Mouse (Mus musculus): ENCODE data around the gene Slc48a1. TPM values are rescaled to one million over a fixed set of nuclear protein-coding genes. Genes with fewer than 3 reads are reported as not detected.

The Slc48a1 gene
- polyA plus RNA-seq, 1 experiment: not detected

DNA sequence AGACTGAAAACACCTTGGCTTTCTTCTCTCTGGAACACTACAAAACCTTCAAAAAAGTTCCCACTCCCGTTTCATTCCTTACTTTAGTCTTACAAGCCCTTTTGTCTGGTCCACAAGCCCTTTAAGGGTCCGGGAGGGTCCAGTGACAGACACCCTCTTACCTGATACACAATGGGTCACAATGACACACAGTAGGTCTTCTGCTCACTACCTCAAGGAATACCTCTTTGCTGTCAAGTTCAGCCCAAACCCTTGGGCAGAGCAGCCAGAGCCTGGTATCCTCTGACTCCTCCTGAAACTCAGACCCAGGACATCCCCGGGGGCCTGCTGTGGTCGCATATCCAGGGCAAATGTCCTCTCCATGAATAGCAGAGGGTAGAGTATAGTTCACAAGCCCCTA, 29.4 kb upstream of the Slc48a1 start:
- WGBS: 93% methylated on average over 4 of the region's 4 CpGs
- no peak overlapping the region for H3K4me3 ChIP-seq (ENCODE audit: insufficient read depth, low read depth, low read length)
- no peak overlapping the region for H3K27ac ChIP-seq (ENCODE audit: insufficient read depth, low read depth, low read length)
- no peak for TF ChIP-seq CTCF (IDR thresholded peaks at IDR 0.05; ENCODE audit: insufficient read depth, low read depth, low read length)
- no peak for TF ChIP-seq POLR2A (IDR thresholded peaks at IDR 0.05; ENCODE audit: insufficient read depth, low read depth, low read length)
- peaks cover 36% of the 10 kb centered on the region for H3K4me1 ChIP-seq (ENCODE audit: control insufficient read depth, insufficient read depth, low read length)

DNA sequence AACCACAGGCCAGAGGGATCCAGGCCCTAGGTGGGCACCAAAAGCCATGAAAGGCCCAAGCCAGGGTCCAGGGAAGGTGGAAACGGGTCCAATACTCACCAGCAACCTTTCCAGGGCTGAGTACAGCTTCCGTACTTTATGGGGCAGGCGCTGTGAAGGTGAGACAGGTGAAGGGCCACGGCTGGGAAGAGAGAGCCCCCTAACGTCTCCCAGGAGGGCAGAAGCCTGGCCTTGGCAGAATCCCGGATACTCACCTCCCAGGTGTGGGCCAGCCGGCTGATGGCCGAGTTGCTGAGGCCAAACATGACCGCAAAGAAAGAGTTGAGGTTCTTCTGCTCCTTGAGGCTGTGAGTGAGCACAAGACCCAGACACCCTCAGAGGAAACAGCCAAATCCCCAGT, 28.9 kb upstream of the Slc48a1 start:
- H3K4me3 ChIP-seq (ENCODE audit: insufficient read depth, low read depth, low read length): no peak overlapping the region; the same call in 1 of the 2 replicates
- 0 out of 2 replicates have a peak overlapping the region, but pooled peaks have one; percentile 57 for H3K27ac ChIP-seq (ENCODE audit: insufficient read depth, low read depth, low read length)
- peaks cover 38% of the 10 kb centered on the region for H3K4me1 ChIP-seq (ENCODE audit: control insufficient read depth, insufficient read depth, low read length)
- TF ChIP-seq POLR2A (IDR thresholded peaks at IDR 0.05; ENCODE audit: insufficient read depth, low read depth, low read length) (no peak), CTCF (IDR thresholded peaks at IDR 0.05; ENCODE audit: insufficient read depth, low read depth, low read length) (no peak)
- 96% methylated on average over 9 of the region's 9 CpGs for WGBS

DNA sequence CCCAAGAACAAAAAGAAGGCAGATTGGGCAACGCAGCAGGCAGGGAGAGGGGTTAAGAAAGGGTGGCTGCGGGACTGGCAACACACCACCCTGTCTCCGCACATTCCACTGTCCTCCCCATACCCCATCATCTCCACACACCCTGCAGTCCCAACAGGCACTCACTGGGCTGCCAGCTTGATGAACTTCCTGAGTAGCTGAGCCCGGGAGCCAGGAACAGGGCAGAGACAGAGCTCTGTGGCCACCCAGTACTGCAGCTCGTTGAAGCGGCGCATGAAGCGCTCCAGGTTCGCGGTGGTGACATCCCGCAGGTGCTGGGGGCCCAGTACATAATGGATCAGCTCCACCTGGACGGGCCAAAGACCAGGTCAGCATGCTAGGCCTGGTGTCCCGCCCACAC, 28.5 kb upstream of the Slc48a1 start:
- TF ChIP-seq CTCF (IDR thresholded peaks at IDR 0.05; ENCODE audit: insufficient read depth, low read depth, low read length): no peak
- TF ChIP-seq POLR2A (IDR thresholded peaks at IDR 0.05; ENCODE audit: insufficient read depth, low read depth, low read length): no peak
- WGBS: 88% methylated on average over 13 of the region's 13 CpGs
- Histone ChIP-seq H3K4me1 (ENCODE audit: control insufficient read depth, insufficient read depth, low read length) (peaks cover 37% of the 10 kb centered on the region), H3K27ac (ENCODE audit: insufficient read depth, low read depth, low read length) (peak overlapping the region; percentile 57; the same call in 1 of the 2 replicates), H3K4me3 (ENCODE audit: insufficient read depth, low read depth, low read length) (no peak overlapping the region; the same call in 1 of the 2 replicates)

DNA sequence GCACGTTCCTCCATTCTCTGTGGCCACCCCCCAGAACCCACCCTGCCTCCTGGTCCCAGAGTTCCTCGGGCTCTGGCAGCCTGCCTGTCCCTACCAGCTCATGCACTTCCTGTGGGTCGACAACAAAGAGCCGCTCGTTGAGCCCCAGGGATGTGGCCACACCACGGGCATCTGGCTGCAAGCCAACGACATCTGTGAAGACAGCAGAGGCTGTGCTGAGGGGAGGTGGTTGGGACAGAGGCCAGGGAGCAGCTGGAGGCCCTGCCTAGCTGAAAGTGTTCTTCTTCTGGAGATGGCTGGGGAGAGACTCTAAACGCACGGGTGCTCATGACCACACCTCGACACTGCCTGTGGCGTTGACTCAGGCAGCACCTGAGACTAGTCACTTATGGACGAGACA, 27.6 kb upstream of the Slc48a1 start:
- Histone ChIP-seq H3K4me1 (ENCODE audit: control insufficient read depth, insufficient read depth, low read length) (peaks cover 30% of the 10 kb centered on the region), H3K27ac (ENCODE audit: insufficient read depth, low read depth, low read length) (peak overlapping the region; percentile 57; the same call in 1 of the 2 replicates), H3K4me3 (ENCODE audit: insufficient read depth, low read depth, low read length) (no peak overlapping the region)
- TF ChIP-seq POLR2A (IDR thresholded peaks at IDR 0.05; ENCODE audit: insufficient read depth, low read depth, low read length) (no peak), CTCF (IDR thresholded peaks at IDR 0.05; ENCODE audit: insufficient read depth, low read depth, low read length) (no peak)
- WGBS: 19% methylated on average over 12 of the region's 12 CpGs

DNA sequence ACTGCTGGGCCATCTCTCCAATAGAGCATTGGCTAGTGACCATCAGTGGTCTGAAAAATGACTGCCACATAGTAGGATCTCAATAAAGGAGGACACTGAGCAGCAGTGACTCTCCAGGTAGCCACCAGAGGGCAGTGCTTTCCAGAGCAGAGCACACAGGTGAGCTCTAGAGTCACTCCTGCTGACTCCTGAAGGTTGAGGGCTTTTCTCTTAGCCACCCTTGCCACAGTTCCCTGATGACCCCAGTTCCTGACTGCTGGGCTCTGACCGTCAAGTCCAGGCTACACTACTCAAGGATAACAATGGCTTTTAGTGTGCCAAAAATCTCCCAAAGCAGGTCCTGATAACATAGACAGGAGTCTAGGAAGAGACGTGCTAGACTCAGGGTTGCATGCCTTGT, 26.6 kb upstream of the Slc48a1 start:
- TF ChIP-seq CTCF (IDR thresholded peaks at IDR 0.05; ENCODE audit: insufficient read depth, low read depth, low read length) (no peak), POLR2A (IDR thresholded peaks at IDR 0.05; ENCODE audit: insufficient read depth, low read depth, low read length) (no peak)

DNA sequence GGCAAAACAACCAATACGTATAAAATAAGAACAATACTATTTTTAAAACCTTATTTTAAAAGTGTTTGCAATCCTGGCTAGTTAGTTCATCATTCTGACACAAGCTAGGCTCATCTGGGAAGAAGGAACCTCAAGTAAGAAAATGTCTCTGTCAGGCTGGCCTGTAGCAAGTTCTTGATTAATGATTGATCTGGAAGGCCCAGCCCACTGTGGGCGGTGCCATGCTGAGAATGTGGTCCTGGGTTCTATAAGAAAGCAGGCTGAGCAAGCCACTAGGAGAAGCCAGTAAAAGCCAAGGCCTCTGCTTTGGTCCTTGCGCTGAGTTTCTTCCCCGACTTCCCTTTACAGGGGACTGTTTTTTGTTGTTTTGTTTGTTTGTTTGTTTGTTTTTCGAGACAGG, 25.8 kb upstream of the Slc48a1 start:
- 88% methylated on average over 5 of the region's 5 CpGs for WGBS
- H3K4me3 ChIP-seq (ENCODE audit: insufficient read depth, low read depth, low read length): no peak overlapping the region

More for the DNA sequence above, 26.6 kb upstream of the Slc48a1 start:
- Histone ChIP-seq H3K4me3 (ENCODE audit: insufficient read depth, low read depth, low read length) (no peak overlapping the region), H3K27ac (ENCODE audit: insufficient read depth, low read depth, low read length) (no peak overlapping the region), H3K4me1 (ENCODE audit: control insufficient read depth, insufficient read depth, low read length) (peaks cover 31% of the 10 kb centered on the region)
- 85% methylated on average over 2 of the region's 2 CpGs for WGBS

DNA sequence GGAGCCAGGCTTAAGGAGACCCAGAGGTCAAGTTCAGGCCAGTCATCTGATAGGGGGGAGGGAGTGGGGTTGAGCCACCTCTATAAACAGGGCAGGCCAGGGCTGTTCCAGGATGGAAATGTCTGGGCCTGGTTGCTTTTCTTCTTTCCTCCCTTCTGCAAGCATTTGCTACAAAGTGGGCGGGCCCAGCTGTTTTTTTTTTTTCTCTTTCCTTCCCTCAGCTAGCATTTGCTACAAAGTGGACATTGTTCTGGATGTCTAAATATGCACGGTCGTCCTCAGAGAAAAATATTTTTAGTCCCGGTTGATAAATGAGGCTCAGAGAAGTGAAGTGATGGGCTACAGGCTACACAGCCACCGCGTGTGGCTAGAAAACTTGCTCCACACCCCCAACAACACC, 23.8 kb upstream of the Slc48a1 start:
- 42% methylated on average over 6 of the region's 6 CpGs for WGBS
- H3K4me3 ChIP-seq (ENCODE audit: insufficient read depth, low read depth, low read length): no peak overlapping the region
- no peak for TF ChIP-seq CTCF (IDR thresholded peaks at IDR 0.05; ENCODE audit: insufficient read depth, low read depth, low read length)
- TF ChIP-seq POLR2A (IDR thresholded peaks at IDR 0.05; ENCODE audit: insufficient read depth, low read depth, low read length): no peak
- peaks cover 29% of the 10 kb centered on the region for H3K4me1 ChIP-seq (ENCODE audit: control insufficient read depth, insufficient read depth, low read length)
- 0 out of 2 replicates have a peak overlapping the region, but pooled peaks have one; percentile 2 for H3K27ac ChIP-seq (ENCODE audit: insufficient read depth, low read depth, low read length)

More for the DNA sequence above, 25.8 kb upstream of the Slc48a1 start:
- TF ChIP-seq CTCF (IDR thresholded peaks at IDR 0.05; ENCODE audit: insufficient read depth, low read depth, low read length) (no peak), POLR2A (IDR thresholded peaks at IDR 0.05; ENCODE audit: insufficient read depth, low read depth, low read length) (no peak)
- Histone ChIP-seq H3K27ac (ENCODE audit: insufficient read depth, low read depth, low read length) (no peak overlapping the region), H3K4me1 (ENCODE audit: control insufficient read depth, insufficient read depth, low read length) (peaks cover 31% of the 10 kb centered on the region)

DNA sequence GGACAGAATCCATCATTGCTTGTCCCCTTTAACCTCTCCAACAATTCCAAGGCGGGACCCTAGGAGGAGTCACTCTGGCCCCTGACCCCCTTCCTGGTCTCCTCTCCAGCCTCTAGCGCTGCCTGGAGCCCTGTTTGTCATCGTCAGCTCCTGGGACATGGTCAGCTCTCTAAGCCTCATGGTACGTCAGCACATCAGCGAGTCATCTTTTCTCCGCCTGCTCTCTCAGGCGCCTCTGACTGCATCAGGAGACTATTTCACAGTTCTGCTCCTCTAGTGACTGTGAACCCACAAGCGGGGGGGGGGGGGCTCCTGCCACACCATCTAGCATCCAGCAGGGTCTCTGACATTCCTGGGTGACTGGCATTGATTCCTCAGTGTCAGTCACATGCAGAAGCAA, 23.0 kb upstream of the Slc48a1 start:
- no peak for TF ChIP-seq CTCF (IDR thresholded peaks at IDR 0.05; ENCODE audit: insufficient read depth, low read depth, low read length)
- TF ChIP-seq POLR2A (IDR thresholded peaks at IDR 0.05; ENCODE audit: insufficient read depth, low read depth, low read length): no peak
- WGBS: 64% methylated on average over 8 of the region's 8 CpGs
- no peak overlapping the region for H3K27ac ChIP-seq (ENCODE audit: insufficient read depth, low read depth, low read length)
- no peak overlapping the region for H3K4me3 ChIP-seq (ENCODE audit: insufficient read depth, low read depth, low read length)
- H3K4me1 ChIP-seq (ENCODE audit: control insufficient read depth, insufficient read depth, low read length): peaks cover 26% of the 10 kb centered on the region

DNA sequence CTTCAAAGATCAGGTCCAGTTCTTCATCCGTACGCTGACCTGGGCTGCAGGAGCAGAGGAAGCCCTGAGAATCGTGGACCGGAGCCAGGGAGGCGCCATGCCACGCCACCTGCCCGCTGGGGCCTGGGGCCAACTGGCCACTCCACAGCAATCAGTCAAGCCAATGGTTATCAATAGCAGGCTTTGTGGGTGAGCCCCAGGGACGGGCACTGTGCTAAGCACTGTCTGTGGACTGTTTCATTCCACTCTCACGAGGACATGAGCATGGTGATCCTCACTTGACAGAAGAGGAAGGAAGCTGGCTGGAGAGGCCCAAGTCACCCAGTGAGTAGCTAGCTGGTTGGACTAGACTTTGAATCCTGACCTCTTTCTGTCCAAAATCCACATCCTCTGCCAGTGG, 18.3 kb upstream of the Slc48a1 start:
- H3K4me1 ChIP-seq (ENCODE audit: control insufficient read depth, insufficient read depth, low read length): peaks cover 42% of the 10 kb centered on the region
- no peak overlapping the region for H3K27ac ChIP-seq (ENCODE audit: insufficient read depth, low read depth, low read length)
- no peak for TF ChIP-seq CTCF (IDR thresholded peaks at IDR 0.05; ENCODE audit: insufficient read depth, low read depth, low read length)
- TF ChIP-seq POLR2A (IDR thresholded peaks at IDR 0.05; ENCODE audit: insufficient read depth, low read depth, low read length): no peak
- no peak overlapping the region for H3K4me3 ChIP-seq (ENCODE audit: insufficient read depth, low read depth, low read length)
- WGBS: 67% methylated on average over 9 of the region's 9 CpGs

DNA sequence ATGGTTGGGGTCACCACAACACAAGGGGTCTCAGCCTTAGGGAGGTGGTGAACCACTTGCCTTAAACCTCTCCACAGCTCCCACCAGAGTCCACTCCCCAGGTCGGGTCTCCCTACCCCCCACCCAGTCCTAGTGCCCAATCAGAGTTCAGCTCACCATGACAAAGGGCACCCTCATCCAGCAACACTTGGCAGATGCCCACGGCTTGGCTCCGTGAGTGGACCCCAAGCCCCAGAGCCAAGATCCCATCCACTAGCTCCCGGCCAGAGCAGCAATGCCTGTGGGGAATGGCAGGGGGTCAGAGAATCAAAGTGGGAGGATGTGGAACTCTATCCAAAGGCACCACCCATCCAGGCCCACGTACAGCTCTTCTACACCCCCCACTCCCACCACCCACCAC, 17.4 kb upstream of the Slc48a1 start:
- peaks cover 46% of the 10 kb centered on the region for H3K4me1 ChIP-seq (ENCODE audit: control insufficient read depth, insufficient read depth, low read length)

More for the DNA sequence above, 17.4 kb upstream of the Slc48a1 start:
- 34% methylated on average over 5 of the region's 5 CpGs for whole genome bisulfite sequencing
- H3K27ac ChIP-seq (ENCODE audit: insufficient read depth, low read depth, low read length): no peak overlapping the region
- no peak for TF ChIP-seq CTCF (IDR thresholded peaks at IDR 0.05; ENCODE audit: insufficient read depth, low read depth, low read length)
- no peak for TF ChIP-seq POLR2A (IDR thresholded peaks at IDR 0.05; ENCODE audit: insufficient read depth, low read depth, low read length)
- no peak overlapping the region for H3K4me3 ChIP-seq (ENCODE audit: insufficient read depth, low read depth, low read length)
